Mouse (Mus musculus): ENCODE measurements around the gene Gcgr.
"Not testable (repeated sequence)": the region's sequence is repeated elsewhere in the genome, so short reads cannot be mapped to it uniquely, and the experiment has no call there.

Gcgr gene

DNA sequence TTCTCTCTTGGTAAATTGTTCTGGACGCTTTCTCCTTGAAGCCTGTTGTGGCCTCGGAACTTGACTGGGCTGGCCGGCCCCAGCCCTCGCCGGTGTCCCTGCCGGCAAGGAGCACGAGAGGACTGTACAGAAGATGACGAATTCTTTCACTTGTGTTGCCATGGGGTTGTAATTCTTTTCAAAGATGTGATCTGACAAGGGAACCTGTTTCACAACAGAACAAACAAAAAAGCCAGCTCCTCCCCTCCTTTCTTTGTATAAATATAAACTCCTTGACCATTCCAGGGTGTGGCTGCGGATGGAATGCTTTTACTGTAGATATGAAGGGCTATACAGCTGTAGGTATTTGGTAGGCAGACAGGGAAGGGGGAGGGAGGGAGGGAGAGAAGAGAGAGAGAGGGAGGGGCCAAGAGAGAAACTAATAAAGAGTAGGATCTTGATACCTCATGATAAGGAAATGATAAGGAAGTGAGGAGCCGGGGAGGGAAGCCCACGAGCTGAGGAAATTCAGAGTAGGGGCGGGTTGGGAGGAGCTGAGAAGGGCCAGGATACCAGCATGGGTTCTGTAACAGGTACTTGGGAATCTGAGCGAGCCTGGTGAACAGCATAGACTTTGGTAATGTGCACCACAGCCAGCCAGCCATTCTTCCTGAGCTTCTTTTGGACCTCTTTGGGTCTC lies 22.7 kb upstream of the Gcgr start:
- DNase-seq, result peak; percentile 64

DNA sequence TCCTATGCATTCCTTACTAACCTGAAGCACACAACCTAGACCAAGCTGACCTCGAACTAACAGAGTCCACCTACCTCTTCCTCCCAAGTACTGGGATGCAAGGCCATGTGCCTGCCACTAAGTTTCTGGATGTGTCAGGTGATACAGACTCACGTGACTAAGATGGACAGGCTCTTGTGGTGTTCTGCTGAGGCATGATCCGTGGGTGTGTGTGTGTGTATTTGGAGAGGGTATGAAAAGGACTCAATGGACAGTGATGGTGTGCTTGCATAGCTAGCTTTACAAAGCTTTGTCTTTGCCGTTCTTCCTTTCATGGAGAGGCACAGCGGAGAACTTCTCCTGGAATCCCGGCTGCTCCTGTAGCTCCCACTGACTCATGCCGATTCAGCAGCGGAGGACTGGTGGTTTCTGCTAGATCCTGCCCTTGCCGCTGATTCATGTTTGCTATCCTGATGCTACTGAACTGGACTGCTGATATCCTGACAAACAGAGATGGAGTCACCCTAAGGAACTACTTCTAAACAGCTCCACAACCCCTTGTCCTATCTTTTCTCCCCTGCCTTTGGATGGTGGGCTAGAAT lies 22.1 kb upstream of the Gcgr start:
- DNase-seq, result no peak

DNA sequence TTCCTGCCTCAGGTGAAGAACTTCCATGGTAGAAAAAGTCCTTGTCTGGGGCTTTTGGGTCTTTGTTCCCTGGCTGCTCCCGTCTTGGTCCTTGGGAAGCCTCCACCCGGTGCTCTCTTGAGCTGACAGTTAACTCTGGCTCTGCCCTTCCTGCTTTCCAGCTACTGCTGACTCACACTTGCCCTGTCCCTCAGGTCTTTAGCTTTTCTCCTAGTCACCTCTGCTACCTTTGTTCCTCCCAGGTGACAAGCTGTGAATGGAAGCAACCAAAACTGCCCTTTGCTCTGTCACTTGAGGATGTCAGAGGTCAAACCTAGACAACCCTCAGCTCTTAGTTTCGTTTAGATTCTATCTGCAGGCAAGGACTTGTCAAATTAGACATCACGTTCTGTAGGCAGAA lies 20.6 kb upstream of the Gcgr start:
- DNase-seq, result no peak

DNA sequence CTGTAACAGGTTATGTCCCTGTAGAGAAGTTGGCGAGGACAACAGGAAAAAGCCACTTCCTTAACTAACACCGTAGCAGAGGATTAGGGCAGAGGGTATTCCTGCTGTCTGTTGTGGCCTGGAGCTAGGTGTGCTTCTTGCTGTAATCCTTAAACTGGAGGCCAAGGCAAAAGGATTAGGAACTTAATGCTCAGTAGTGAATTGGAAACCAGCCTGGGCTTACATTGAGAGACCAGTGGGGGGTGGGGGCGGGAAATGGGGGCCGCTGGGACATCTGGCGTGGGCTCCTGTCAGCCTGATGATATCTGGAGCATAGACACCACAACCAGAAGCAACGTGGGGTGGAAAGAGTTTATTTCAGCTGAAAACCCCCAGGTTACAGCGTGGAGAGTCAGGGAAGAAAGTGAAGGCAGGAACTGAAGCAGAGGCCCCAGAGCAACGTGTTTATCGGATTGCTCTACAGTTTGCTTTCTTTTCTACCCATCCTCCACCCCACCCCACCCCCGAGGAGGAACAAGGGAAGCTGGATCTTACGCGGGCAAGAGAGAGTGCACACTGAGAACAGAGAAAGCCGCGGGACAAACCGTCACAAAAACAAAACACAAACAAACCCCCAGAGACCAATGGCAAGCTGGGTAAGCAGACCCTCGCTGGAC lies 20.0 kb upstream of the Gcgr start:
- DNase-seq, result no peak

DNA sequence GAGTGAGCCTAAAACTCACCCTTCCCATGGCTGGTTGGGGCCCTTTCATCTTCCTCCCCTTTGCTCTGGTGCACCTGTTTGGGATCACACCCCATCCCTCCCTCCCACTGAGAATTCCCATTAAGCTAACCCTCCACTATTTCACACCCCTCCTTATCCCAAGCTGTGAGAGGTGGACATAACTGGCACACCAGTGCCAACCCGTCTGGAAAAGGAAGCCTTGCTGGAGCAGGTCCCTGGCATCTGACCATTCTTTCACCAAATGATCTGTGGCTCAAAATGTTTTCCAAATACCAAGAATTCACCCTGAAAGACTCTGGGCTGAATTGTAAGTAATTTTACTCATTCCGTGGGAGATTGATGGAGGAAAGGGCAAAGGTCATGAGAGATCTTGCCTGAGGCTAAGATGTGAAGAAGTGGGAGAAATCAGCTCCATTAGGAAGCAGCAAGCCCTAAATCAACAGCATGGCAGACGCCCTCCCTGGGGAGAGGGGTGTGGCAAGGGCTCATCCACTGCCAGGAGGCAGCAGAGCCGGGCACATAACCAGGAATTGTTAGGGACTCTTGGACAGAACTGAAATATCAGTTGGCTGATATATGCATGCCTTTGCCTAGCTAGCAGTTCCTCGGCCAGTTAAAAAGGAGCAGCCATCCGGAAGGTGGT lies 17.6 kb upstream of the Gcgr start:
- DNase-seq, result no peak

DNA sequence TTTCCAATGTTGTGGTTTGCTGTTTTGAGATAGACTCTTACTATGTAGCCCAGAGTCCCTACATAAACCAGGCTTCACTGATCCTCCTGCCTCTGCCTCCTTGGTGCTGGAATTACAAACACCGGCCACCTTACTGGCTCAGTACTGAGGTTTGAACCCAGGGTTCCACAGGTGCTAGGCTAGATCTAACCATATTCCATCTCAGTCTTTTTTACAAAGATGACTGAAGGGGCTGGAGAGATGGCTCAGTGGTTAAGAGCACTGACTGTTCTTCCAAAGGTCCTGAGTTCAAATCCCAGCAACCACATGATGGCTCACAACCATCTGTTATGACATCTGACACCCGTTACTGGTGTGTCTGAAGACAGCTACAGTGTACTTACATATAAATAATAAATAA lies 16.2 kb upstream of the Gcgr start:
- DNase-seq, result not testable (repeated sequence)

DNA sequence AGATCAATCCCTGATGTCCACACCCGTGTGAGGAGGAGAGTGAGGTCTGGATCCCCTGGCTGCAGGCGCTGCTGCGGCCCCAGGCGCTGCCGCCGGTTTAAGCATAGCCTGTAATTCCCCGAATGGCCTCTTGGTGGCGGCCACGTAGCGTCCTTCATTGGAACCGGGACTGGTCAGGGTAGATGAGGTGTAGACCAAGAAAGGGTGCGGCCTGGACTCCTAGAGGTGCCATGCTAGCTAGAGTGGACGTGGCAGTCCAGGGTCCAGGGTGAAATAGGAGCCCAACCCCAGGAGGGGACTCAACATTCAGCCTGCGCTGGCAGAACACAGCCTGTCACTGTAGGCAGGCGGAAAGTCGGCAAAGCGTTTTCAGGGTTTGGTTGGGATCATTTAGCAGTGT lies 14.9 kb upstream of the Gcgr start:
- DNase-seq, result peak; percentile 93

DNA sequence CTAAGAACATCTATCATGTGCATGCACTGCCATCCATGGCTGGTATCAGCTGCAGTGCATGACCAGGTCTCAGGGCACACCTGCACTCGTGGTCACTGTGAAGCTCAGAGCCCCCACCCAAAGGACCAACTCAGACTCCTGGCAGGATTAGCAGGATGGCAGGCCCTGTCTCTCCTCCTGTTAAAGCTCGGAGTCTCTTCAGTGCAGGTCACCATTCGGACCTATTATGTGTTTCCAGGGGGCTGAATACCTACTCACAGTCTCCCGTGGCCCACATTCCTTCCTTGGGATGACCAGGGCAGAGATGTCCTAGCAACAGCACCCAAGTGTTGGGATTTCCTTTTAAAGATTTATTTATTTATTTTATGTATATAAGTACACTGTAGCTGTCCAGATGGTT lies 13.4 kb upstream of the Gcgr start:
- DNase-seq, result no peak

DNA sequence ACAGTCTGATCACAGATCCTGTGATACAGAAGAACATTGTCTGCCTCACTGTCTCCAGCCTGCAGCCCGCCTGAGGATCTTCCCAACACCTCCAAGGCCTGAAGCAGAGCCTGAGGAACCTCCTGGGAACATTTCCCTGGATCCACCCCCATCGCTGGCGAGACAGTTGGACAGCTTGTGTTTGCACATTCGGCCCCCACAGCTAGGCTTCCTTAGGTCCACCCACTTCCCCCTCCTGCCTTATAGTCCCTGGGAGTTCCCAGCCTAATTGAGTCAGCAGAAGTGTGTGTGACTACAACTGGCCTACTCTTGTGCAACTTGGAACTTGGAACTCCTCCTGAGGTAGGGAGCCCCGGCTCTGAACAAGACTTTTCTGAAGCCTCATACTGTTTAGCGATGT lies 12.5 kb upstream of the Gcgr start:
- DNase-seq, result peak; percentile 70

DNA sequence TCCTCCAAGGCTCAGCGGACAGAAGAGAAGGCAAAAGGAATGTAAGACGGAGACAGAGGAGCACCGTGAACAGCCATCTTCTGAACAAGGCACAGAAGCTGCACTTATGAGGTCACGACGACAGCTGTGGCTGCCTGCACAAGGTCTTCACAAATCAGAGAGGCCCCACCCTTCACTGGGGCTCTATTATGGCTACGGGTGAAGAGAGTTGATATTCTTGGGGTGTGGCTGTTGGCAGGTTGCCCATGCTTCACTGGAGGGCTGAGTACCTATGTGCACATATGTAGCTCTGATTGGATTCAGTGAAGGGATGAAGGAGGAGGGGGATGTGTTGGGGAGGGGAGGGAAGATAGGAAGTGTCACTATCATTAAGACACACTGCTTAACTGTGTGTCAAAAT lies 11.9 kb upstream of the Gcgr start:
- peak; percentile 43 for DNase-seq

DNA sequence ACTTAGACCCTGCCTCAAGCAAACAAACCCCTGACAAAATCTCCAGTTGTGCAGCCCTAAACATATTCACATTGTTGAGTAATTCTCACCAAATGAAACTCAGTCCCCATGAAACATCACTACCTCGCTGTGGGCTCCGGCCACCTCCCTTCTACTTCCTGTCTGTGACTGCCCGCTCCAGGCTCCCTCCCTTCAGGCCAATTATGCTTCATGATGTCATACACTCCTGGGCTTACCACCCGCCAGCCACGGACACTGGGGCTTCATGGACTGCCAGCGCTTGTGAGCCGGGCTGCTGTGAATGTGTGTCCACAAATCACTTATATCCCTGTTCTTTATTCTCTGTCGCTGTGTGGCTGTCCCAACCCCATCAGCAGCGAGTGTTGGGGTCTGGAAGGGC lies 10.8 kb upstream of the Gcgr start:
- peak; percentile 83 for DNase-seq

DNA sequence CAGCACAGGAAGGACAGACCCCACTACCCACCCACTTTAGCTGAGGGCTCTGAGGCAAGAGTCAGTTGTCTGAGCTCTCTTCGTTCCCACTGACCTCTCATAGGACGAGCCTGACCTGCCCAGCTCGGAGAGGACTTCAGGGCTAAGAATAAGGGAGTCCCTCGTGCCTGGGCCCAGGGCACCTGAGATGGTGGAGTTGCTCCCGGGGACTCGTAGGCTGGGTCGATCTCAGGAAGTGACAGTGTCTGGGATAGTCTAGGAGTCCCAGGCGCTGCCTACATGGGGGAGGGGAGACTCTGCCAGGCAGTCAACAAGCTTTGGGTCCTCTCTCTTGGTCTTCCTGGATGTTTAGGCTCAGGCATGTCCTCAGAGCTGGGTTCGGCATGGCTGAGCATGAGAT lies 10.0 kb upstream of the Gcgr start:
- DNase-seq, result no peak

DNA sequence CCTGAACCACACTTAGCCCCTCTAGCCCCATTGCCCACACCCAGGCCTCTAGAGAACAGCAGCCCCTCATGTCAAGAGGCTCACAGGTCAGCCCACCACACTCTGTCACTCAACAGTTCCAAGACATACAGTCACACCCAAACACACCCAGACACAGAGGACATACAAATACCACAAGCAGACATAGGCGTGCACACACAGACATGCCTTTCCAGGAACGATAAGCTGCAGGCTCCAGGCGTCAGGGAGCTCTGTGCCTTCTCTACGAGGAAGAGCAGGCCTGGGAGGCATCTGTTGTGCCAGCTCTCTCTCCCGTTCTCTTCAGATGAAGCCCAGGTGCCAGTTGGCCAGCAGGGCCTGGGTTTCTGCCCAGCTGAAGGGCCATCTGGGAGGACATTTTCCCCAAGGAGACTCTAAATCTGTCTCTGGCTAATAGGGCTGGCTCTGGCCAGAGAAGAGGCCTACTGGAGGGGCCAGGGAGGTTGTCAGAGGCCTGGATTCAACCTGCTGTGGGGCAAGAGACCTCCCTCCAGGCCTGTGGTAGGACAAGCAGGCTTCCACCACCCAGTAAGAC lies 9.4 kb upstream of the Gcgr start:
- no peak for DNase-seq

DNA sequence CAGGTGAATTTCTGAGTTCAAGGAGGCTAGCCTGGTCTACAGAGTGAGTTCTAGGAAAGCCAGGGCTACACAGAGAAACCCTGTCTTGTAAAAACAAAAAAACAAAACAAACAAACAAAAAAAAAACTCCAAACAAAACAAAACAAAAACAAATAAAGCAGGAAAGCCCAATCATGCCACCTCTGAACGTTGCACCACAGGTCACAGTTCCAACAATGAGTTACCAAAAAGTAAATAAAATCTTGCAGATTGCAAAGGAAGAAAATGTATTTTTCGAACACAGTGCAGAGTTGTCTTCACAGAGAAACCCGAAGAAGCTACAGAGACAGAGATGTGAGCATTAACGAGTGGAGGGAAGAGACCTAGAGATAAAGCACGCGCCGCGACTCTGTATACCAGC lies 7.9 kb upstream of the Gcgr start:
- no peak for DNase-seq

DNA sequence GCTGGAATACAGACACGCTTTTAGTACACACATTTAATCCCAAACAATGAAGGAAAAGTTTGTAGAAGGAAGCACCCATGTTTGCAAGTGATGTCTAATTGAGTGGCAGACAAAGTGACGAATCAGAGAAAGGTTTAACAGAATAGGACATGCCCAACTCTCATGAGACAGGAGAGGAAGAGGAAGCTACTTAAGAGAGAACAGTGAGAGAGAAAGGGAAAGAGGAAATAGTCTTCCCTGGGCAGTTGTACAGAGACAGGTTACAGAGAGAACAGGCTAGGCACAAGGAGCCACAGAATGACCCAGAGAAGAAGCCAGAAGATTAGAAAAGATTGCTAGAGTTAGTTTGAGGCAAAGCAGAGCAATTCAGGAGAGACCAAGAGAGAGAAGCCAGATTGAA lies 4.5 kb upstream of the Gcgr start:
- DNase-seq, result no peak

DNA sequence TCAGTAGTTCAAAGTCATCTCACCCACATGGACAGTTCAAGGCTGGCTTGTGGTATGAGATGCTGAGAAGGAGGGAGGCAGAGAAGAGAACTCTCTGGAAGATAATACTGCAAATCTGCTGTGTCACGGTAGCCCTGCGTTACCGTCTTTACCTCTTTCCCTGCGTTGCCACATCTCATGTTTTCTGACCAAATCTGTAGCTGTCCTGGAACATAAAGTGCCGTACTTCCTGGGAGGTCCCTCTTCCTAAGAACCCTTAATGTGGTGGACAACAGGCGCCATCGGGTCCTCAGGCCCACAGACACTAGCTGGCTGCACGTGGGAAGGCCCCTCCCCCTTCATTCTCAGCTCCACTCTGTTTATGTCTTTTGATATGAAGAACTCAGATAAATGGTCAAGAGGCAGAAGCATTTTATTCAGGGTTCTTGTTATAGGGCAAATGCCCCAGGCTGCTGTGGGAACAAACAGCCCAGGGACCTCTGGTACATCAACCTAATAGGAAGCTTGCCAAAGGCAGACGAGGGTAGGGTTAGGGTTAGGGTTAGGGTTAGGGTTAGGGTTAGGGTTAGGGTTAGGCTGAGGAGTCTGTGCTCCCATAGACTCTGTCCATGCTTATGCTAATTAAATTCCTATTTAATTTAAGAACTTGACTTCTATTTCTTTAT lies 2.7 kb upstream of the Gcgr start:
- no peak for DNase-seq

DNA sequence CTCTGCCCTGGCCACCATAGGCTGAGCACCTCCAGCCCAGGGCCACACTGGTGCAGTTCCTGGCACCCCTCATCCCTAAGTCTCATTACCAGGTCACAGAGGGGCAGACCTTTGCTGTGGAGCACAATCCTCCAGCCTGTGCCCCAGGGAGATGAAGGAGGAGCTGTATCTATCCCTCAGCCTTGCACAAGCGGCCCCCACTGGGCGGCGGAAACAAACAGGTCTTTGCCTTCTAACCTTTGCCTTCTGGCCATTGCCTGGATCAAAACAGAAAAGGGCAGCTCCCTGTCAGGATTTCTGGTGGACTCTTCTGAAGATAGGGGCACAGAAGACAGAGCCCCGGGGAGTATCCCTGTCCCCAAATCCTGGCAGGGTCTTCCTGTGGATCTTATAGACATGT lies 1.6 kb upstream of the Gcgr start:
- DNase-seq, result no peak

DNA sequence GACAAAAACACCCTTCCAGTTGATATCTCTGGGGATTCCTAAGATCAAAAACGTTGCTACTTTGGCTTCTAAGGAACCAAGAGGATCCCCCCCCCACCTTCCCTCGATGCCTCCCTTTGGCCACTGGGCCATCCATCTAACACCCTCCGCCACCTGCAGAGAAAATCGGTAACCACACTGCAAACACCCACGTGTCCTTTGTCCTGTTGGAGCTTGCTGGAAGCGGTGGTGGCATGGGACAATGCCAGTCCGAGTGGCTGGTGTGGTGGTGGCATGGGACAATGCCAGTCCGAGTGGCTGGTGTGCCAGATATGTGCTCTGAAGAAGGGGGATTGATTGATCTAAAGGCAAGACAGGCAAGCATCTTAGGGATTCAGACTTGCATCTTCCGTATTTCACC lies 1.1 kb downstream of the Gcgr start:
- DNase-seq, result no peak

DNA sequence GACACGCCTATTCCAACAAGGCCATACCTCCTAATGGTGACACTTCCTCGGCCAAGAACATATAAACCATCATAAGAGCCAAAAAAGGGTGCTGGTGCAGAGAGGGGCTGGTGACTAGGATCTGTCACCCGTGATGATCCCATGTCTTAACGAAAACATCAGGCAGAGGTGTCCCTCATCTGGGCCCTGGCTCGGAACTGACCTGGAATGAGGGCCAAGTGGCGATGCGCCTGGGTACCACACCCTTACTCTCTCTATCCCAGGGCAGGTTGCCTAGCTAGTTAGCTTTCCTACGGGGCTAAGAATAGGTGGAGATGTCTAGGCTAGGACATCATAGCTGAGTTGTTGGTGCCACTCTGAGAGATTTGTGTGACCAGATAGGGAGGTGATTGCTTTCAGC lies 3.6 kb downstream of the Gcgr start:
- no peak for DNase-seq

DNA sequence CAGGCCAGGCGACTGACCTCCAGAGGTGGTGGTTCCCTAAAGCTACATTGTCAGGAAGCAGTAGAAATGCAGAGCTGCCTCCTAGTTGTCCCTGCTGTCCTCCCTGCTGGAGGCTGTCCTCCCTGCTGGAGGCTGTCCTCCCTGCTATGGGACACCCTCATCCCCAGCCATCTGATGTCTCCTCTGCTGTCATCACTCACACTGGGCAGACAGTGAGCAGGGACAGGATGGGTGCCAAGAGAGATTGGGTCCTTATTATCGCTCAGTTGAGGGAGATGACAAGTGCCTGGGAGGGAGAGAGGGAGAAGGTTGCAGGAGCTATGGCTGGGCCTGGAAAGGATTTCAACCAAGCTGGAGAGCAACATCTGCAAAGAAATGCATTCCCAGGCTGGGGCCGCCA lies 4.6 kb downstream of the Gcgr start:
- DNase-seq, result no peak

DNA sequence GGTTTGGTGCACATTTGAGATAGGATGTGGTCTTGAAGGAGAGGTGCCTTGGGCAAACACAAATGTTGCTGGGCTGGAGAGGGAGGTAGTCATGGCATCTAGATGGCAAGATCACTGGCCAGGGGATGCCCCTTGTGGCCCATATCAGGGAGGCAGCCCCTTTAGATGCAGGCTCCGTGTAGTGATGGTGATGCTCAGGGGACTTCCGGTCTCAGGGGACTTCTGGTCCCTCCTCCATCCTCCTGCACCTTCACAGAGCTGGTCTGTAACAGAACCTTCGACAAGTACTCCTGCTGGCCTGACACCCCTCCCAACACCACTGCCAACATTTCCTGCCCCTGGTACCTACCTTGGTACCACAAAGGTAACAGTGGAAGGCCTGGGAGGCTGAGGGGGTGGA lies 5.3 kb downstream of the Gcgr start:
- no peak for DNase-seq

DNA sequence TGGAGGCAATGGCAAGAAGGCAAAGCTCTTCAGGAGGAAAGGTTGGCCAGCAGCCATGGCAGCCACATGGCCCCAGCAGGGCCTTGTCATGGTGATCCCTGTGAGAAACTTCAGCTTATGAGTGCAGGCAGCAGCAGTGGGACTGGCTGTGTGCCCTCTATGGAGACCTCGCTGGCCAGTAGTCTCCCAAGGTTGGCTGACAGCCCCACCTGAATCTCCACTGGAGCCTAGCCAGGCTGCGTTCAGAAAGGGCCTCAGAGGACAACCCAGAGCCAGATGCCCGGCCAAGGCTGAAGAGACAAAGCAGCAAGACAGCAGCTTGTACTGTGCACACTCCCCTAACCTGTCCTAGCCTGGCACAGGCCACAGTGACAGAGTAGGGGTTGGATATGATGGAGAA lies 8.0 kb downstream of the Gcgr start:
- DNase-seq, result peak; percentile 57

DNA sequence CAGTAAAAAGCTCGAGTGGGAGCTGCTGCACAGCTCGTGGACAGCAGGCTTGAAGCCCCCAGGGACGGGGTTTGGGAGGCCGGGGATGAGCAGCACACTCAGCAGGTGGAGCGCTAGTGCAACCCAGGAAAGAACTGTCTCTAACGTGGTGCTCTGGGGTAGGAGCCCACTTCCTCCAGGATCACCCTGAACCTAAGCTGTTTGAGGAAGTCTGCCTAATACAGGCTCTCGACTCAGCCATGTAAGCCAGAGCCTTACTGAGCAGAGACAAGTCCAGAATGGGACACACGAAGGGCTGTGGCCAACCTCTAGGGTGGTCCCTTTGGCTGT lies 8.4 kb downstream of the Gcgr start:
- DNase-seq, result no peak
